Mouse (Mus musculus) B cell, adult 67 days (primary cell): ENCODE results near the gene Gm5346. TPM values are rescaled to one million over a fixed set of nuclear protein-coding genes. Genes with fewer than 3 reads are reported as not detected.

Source experiments
- total RNA-seq, 2 experiments: library from RNA; stranded (reverse); gene quantifications; 4 replicates each; pipeline ENCODE4 v1.2.4; 2023

Gm5346 gene
- total RNA-seq: not detected

DNA sequence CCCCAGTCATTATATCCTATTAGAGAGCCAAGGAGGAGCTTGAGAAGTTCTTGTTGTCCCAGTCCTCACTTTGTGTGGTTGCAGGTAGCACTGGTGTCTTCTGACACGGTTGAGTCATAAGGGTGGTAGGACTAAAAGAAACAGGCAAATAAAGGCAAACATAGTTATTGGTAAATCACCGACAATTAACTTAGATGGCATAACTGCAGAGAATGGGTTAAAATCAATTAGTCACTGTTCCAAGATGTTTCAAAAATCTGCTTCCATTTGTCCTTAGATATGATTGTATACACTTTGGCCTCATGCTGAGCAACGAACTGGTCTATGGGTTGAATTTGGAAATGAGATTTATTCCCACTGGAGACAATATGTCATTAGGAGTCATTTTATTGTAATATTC, at the start of gene Gm5346:
TSS of gene Gm5346 (minus strand) at position 101 of the 400 bp plus-strand sequence.

DNA sequence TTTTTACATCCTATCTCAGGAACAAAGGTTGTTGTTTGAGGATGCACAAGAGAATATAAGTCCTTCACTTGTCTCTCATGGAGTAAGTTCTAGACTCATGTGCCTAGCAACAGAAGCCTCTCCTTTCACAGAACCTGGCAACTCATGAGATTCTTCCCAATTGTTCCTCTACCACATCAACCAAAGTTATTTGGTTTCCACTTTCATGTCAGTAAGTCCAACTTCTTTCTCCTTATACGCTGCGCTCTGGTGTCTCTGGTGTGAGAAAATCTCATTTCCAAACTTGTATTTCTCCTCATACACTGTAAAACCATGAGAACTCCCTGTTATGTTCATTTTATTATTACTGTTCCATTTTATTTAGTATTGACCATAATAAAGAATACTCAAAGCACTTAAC, 50.5 kb downstream of the Gm5346 start, which contains the start of gene Adam26a:
TSS of gene Adam26a (minus strand) at position 101 of the 400 bp plus-strand sequence.

Other genes starting within 250 kb of the Gm5346 start
- not detected for gene Adam26b, start 99.2 kb downstream of the Gm5346 start, total RNA-seq
- not detected for gene Adam26a, start 50.6 kb downstream of the Gm5346 start, total RNA-seq
- gene Adam34, start 82.8 kb upstream of the Gm5346 start, total RNA-seq: not detected